Mouse (Mus musculus) megakaryocyte, embryonic 14.5 days (primary cell): ENCODE data around the gene Gm15217.

ENCODE experiments used
- FLI1 ChIP-seq: IDR thresholded peaks from 2 replicates; pipeline ENCODE4 v1.6.1; 2012; ENCODE audit warnings: low read length, inconsistent platforms, mixed read lengths
- GATA1 ChIP-seq: IDR thresholded peaks from 3 replicates; pipeline ENCODE4 v1.6.1; 2012; ENCODE audit warnings: mixed read lengths, low read length, inconsistent platforms, borderline replicate concordance

GRCm38 (mm10) chr14:46344750-46345149, 34.5 kb upstream of the Gm15217 start:
- no peak for TF ChIP-seq GATA1
- TF ChIP-seq FLI1 = no peak
